ENCODE assay signal across 8 mouse cellular contexts in the genomic region with DNA sequence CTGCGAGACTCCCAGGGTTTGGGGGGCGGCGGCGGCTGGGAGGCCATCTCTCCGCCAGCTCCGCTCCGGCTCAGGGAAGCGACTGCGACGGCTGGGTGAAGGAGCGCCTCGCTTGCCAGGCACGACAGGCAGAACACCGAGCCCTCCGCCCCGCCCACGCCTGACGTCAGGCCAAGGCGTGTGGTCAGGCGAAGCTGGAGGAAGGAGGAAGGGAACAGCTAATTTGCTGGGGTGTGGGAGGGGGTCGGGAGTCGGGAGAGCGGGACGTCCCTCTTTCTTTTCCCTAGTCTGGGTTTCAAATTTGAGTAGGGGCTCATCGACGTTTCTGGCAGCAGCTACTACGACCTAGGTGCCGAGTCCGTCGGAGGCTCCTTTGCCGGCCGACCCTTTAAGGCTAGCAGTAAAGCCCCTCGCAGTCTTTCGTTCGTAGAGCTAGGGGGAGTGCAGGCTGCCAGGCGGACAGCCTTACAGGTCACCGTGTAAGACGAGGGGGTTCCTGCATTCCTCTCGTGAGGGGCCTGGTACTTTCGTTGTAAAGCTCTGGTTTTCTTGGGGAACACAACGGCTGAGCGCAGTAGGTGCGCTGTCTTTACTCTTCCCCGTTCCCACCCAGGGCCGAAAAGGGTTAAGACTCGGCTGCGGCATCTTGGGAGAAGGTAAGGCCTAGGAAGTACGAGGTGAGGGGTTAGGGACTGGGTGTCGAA. TPM values are rescaled to one million over a fixed set of nuclear protein-coding genes. Genes with fewer than 3 reads are reported as not detected.
DNase-seq lines count a peak whose midpoint lies in the region; ATAC-seq lines count a peak whose summit lies in the region.

A gene (minus strand): TSS at position 162 of the 704 bp plus-strand sequence.

- peak within 1 kb of the TSS; percentile 97 for H3K4me3 ChIP-seq in hindbrain, embryonic 16.5 days (ENCODE audit: low read length)
- H3K4me3 ChIP-seq in macrophage (ENCODE audit: inconsistent target), result peak within 1 kb of the TSS; percentile 84

- WGBS in hindbrain, embryonic 16.5 days, result 0% methylated on average over 45 of the region's 49 CpGs
- WGBS in macrophage (ENCODE audit: missing documents), result 2% methylated on average over 49 of the region's 49 CpGs

- H3K79me2 ChIP-seq in macrophage (ENCODE audit: inconsistent target), result peaks cover 66% of the 10 kb centered on the region

- H3K27ac ChIP-seq in hindbrain, embryonic 16.5 days (ENCODE audit: low read depth, low read length), result peak within 1 kb of the TSS; percentile 97
- peak within 1 kb of the TSS; percentile 94 for H3K27ac ChIP-seq in macrophage

- H3K4me2 ChIP-seq in hindbrain, embryonic 16.5 days (ENCODE audit: low read length), result peak within 1 kb of the TSS; percentile 77

- H3K9me3 ChIP-seq in hindbrain, embryonic 16.5 days (ENCODE audit: control insufficient read depth, low read length), result no peaks in the 10 kb centered on the region

- no peaks in the 10 kb centered on the region for H3K27me3 ChIP-seq in hindbrain, embryonic 16.5 days (replicated peaks; ENCODE audit: control insufficient read depth, insufficient read depth, low read length)

- H3K36me3 ChIP-seq in hindbrain, embryonic 16.5 days (ENCODE audit: control insufficient read depth, insufficient read depth, low read length), result no peaks in the 10 kb centered on the region; the same call in 1 of the 2 replicates
- H3K36me3 ChIP-seq in macrophage (ENCODE audit: inconsistent target), result peaks cover 4% of the 10 kb centered on the region; the same call in 1 of the 2 replicates

- peak within 1 kb of the TSS; percentile 97 for H3K9ac ChIP-seq in hindbrain, embryonic 16.5 days (ENCODE audit: low read depth, low read length)

- H3K4me1 ChIP-seq in hindbrain, embryonic 16.5 days (ENCODE audit: control insufficient read depth, insufficient read depth, low read depth, low read length), result peaks cover 7% of the 10 kb centered on the region

- peak; percentile 99 for ATAC-seq in hindbrain, embryonic 16.5 days

- DNase-seq in T-cell, adult 2 months (ENCODE audit: low spot score), result peak; percentile 82
- DNase-seq in cerebellum, postnatal 36 days, result peak; percentile 88 to 90
- peak; percentile 90 for DNase-seq in gastrocnemius, adult 18-20 months (ENCODE audit: low spot score)
- DNase-seq in left cerebral cortex, adult 18-20 months (ENCODE audit: low spot score in 2 of 2), result peak; percentile 81 to 91
- peak; percentile 91 for DNase-seq in right cerebral cortex, adult 18-20 months
- DNase-seq in urinary bladder, postnatal 10 days (ENCODE audit: low spot score), result peak; percentile 73

RNA-seq across cellular contexts. Expression of the gene that starts here (rescaled TPM):
- 10 to 100 TPM; 19.0 to 21.0 TPM for total RNA-seq in gastrocnemius, adult 18-20 months (2021)
- polyA plus RNA-seq in hindbrain, embryonic 16.5 days (2015; fragmentation: Nextera tagmentation; extraction: Ambion mirVana), result 29.3 and 32.5 TPM in 2 replicates
- 10 to 100 TPM; 24.4 to 27.0 TPM for total RNA-seq in left cerebral cortex, adult 18-20 months (2021)
- total RNA-seq in macrophage (2018; cell fraction: chromatin; rRNA removed), result 10 to 100 TPM; 10.8 to 67.5 (median 30.6) TPM
- total RNA-seq in macrophage (2018; cell fraction: cytosol; rRNA removed), result 10 to 100 TPM; 11.2 to 26.3 (median 19.0) TPM
- total RNA-seq in macrophage (2018; cell fraction: nucleus; rRNA removed), result 10 to 100 TPM; 10.0 to 51.9 (median 26.4) TPM
- polyA plus RNA-seq in macrophage (2018), result 14.0 to 16.5 TPM (median 15.8 TPM) in 3 replicates

Comparison
In these comparisons a context has a peak if more than half of its experiments do, and no peak if none do; other contexts are left out.
1. Peak in every context shown above with its lines: DNase-seq, ATAC-seq, H3K4me3 ChIP-seq and H3K27ac ChIP-seq.